Mouse (Mus musculus) mature B cell (primary cell): ENCODE measurements around the gene Jazf1.

Source experiments
- in situ Hi-C: fragments of 300-500 bp; cut with MboI; formaldehyde crosslinking; loops from 2 replicates; pipeline ENCODE4 v1.14.3; 2019

Jazf1 gene

DNA sequence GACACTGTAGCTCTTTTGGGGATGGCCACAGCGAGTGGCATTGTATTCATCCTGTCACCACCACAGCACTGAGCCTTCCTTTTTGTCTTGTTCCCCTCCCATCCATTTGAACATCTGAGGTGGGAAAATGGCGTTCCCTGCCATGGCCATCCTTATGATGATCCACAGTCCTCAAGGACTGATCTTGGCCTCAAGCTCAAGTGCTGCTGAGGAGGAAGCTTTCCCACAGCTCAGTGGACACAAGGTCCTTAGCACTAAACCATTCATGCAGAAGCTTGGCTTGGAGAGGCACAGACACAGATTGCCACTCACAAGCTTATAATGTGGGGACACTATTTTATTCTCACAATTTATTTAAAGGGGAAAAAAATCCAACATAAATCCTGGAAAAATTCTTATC lies 58.1 kb downstream of the Jazf1 start:
- in situ Hi-C loops: no loop called here

DNA sequence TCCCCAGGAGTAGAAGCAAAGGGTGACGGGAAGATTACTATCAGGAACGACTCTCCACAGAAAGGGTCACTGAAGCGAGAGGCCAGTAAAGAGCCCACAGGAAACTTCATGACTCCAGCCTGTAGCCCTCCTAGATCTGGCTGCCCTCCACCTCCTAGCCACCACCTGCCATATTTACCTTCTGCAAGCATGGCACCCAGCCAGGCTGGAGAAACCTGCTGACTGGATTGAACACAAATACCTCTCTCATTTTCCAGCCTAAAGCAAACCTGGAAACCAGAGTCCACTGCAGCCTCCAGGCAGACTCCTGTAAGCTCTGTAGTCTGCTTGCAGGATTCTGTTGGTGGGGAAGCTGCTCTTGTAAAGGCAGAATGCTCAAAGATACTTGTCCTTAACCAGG lies 62.4 kb downstream of the Jazf1 start:
- in situ Hi-C loops: no loop called here

DNA sequence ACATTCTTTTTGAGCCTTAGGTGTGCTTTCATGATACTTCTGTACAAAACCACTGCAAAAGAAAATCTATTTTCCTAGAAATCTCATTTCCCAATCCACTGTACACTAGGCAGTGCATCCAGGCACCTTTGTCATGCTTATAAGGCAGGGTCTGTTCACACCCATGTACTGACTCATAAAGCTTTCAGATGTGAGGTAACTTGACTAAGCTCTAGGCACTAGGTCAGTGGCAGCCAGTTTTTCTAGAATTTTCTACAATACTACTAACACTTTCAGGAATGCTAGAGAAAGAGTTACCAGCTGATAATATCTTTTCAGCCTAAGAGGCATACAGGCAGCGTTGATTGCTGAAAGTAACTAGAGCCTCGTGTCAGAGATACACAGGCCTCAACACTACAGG lies 62.9 kb downstream of the Jazf1 start:
- in situ Hi-C loops: no loop called here

DNA sequence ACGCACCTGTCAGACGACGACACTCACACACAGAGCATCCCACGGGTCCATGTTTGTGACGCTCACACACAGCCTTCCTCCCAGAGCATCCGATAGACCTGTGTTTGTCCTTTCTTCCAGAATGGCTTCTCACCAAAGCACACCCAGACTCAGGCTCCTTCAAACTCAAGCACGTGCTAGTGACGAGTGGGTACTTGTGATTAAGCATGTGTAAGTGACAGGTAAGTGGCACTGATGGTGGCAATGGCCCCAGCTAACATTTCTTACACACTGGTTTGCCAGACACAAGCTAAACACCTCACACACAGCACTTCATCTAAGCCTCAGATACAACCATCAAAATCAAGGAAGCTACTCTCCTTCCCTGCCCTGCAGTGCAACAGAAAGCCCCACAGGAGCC lies 77.6 kb downstream of the Jazf1 start:
- in situ Hi-C loops: no loop called here

DNA sequence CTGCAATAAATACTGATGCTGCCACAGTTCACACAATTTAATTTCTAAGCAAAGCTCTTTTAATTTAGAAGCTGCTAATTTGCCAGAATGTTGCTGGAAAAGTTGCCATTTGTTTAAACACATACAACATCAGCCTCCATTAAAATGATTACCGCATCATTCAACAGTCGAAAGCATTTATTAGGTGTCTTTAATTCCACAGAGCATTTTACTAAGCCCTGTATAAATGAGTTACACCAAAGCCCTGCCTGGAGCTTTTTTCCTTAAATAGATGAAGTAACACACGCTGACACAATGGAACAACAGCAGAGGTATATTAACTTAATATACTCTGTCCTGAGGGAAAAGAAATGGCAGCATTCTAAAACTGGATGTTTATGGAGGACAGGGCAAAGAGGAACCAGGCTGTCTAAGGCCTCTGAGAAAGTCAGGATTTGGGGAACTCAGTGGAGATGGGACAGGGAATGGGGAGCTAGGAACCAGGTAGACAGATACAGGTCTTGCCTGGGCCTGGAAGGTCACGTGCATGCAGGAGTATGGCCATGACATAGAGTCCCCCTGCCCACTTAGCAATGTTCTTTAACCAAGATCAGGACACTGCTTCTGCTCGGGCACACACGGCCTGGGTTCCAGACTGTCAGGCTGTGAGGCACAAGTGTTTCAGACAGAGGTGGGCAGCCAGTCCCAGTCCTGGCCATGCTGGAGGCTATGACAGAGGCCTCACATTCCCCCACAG lies 80.4 kb downstream of the Jazf1 start:
- in situ Hi-C loops: no loop called here

DNA sequence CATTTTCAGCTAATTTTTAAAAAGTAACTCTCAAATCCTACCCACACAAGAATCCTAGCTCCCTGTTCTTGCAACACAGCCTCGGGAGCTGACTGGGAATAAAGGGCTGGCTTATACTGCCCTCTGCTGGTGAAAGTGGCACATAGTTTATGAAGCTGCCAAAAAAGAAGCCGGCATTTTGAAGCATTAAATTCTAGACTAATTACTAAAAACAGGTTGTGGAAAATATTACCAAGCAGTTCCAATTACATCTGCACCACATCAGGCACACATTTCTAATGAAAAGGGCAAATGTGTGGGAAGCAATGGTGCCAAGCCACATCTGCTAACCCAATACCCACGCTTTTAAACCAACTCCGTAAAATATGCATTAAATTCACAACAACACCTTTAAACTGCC lies 81.0 kb downstream of the Jazf1 start:
- in situ Hi-C loops: no loop called here

DNA sequence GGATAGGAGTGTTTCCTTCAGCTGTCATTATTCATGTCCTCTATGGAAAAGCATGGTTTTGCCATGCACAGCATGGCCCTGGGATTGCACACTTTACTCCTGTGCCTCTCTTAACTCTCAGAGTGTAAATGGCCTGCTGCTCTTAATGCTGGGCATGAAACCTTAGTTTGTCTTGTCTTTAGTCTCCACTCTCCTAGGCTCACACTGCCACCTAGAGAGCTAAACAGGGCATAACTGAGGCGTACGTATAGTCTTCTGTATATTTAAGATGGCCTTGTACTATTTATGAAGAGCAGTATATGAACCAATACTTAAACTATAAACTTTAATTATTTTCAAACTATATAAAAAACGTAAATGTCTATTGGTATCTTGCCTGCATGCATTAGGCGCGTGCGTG lies 86.3 kb downstream of the Jazf1 start:
- in situ Hi-C loops: no loop called here

DNA sequence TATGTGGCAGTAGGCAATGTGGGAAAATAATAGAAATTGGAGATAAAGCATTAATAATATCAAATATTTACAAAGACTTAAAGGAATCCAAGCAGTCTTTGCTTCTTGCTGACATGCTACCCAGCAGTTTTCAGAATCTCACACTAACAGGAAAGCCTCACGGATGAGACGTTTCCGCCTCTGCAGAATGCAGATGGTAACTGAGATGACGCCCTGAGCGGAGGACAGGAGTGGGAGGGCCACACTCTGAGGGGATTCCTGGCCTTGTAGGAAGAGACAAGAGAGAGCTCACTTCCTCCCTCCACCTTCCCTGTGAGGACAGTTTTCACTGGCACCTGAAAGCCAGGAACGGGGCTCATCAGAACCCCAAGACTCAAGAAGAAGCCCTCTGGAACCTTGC lies 88.9 kb downstream of the Jazf1 start:
- in situ Hi-C loops: no loop called here

DNA sequence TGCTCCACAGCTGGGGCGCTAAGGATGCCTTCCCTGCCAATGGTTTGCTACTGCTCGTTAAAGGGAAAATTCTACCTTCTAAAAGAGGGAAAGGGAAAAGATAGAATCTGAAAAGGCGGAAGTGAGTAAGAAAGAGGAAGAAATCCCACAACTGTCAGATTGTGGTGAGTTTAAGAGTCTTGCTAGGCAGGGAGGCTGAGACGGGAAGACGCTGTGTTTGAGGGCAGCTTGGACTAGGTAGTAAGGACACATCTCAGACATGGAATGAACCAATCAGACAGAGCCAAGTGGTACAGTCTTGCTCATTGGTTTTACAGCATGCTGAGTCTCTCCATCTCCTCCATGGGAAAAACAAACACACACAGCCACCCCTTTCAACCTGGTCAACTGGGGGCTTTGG lies 95.1 kb downstream of the Jazf1 start:
- in situ Hi-C loops: no loop called here

DNA sequence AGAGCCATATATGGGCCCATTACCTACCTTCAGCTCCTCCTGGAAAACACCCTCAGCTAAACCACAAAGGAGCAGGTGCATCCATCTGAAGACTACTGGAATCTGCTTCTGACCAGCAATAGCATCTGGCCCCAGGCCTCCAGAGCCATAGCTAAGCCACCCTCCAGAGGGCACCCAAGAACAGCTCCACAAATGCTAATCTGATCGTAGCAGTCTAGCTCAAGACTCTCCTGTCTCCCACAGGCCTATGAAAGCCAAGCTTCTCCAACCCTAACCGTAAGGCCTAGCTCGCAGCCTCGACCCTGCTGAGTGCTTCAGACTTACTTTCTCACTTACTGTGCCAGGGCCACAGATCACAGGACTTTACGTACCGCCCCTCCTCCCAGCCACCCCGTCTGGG lies 96.3 kb downstream of the Jazf1 start:
- in situ Hi-C loops: no loop called here

DNA sequence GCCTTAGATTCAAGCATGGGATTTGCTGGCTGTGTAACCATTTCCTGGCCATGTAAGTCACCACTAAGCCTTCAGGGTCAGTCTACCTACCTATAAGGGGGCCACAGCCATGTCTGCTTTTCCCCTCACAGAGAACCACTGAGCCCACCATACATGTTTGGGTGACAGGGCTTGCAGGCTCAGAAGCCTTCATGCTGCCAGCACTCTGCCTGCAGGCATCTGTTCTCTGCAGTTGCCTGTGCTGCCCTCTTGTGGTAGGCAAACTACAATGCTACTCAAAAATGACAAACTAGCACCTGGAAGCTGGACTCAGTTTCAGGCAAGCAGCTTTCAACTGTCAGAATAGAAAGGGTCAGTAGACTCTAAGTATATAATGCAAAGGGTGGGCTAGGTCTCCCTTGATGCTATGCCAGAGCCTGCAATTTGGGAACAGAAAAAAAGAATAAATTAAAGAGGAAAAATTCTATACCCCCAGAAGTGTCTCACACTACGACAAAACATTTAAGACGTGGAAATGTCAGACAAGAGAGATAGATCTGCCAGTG lies 98.6 kb downstream of the Jazf1 start:
- in situ Hi-C loops: no loop called here

DNA sequence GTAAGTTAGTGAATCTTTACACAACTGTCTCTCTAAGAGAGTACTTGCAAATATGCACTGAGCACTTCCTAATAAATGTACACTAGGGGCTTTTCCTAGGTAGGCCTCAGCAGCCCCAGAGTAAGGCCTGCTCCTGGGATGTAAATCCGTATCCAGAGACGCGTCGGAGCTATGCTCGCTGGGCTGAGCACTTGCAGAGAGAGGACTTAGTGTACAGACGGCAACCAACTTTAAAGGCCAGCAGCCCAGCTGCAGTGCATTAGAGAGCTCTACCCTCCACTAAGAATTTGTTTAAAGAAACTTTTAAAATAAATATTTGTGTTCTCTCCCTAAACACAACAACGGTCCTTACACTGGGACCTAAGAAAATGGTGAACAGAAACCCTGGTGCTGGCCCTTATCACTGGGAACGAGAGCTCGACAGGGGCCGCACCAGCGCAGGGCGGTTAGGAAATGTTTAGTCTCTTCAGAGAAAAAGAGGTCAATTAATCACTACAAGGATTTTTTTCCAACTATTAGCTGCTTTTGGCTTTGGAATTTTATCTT lies 100.0 kb downstream of the Jazf1 start:
- in situ Hi-C loops: no loop called here

DNA sequence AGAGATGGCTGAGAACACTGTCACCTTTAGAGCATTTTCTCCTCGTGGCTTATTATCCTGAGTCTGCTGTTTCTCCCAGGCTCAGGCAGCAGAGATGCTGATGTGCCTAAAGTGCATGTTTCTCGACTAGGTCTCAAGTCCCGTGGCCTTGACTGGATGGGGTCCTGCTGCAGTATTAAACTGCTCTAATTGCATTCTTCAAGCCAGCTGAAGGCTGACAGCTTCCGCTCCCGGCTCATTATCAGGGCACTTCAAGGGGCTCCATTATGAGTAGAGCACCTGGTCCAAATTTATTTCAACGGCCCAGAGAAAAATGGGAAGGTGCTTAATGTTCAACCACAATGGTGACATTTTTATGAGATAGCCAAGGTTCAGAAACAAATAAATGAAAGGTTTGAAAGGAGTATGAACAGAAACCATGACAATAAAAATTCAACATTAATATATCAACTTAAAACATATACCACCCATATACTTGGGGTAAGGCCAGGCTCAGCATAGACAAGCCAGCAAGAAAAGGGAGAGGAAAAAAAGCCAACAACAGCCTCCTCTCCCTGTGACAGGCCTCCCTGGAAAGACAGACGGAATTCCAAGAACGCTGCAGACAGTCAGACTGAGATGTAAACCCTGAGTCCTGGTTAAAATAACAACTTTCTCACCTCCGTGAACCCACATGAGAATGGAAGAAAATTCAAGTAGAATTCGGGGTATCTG lies 100.7 kb downstream of the Jazf1 start:
- in situ Hi-C loops: no loop called here

DNA sequence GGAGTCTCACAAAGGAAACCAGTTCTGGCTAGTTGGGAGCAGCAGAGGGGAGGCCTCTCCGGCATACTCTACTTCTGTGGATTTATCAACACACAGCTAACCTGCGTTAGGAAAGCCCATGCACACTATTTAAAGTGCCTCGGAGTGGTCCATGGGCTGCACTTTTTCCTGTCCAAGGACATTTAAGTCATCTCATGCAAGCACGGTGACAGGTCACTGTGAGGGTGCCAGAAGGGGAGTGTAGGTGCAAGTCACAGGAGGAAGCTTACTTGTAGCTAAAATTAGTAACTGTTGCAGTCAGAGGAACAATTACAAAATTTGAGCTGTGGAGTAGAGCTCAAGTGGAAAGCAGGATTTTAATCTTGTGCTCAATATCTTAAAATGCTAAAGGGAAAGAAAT lies 102.4 kb downstream of the Jazf1 start:
- in situ Hi-C loops: no loop called here

DNA sequence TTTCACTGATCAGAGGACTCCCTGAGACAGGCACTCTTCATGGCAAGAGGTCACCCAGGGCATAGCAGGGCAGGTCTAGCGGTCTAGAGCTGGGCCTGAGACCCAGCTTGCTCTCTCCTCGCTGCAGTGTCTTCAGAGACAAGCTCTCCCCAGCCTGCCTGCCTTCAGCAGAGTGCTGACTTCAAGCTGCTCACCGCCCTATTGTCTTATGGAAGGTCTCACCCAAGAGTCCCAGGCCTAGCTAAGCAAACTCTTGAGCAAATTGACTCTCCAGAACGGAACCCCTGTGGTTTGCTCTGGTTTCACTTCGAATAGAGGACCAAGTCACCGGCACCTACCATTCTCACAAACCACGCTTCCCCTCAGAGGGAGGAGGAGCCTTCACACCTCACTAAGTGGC lies 103.1 kb downstream of the Jazf1 start:
- in situ Hi-C loops: no loop called here

DNA sequence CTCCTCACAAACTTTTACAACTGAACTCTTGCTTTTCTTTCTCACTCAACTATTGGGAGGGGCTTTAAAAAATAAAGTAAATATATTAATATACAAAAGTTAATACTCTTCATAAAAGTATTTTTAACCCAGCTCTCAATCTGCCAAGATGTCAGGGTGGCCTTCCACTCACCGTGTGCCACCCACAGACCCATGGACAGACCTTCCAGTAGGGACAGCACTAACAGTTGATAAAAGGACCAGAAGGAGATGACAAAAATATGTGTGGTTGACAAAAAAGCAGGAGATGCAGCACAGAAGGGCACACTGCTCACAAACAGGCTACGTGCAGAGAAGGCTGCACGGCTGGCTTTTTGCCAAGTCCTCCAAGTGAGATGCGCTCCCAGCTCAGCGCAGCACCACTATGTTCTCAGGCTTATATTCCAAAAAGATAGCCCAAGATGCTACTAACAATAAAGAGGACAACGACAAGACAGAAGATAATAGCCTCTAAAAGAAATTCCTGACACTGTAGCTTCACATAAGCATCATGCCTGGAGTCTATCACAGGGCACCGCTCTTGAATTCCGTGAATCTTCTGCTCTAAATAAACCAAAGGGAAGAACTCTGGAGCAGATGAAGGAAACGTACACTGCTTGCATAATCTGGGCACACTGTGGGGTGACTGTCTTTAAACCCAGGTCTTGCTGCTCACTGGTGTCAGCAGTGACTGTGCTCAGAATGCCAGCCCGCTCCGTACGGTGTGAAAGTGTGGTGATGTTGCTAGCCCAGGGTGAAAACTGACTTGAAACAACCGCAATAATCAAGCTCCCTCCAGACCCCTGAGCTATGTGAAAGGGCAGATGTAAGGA lies 104.4 kb downstream of the Jazf1 start:
- in situ Hi-C loops: no loop called here

DNA sequence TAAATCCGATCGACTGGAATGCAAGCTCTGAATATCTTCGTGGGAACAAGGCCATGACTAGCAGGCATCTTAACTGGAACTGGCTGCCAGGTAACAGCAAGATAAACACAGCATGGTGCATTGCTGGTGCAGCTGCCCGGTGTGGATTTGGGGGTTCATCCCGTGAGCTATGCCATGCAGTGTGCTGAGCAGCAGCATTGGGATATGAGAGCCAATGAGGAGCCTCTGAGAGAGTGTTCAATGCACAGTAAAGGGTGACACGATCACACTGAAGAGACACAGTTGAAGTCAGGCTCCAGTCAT lies 105.0 kb downstream of the Jazf1 start:
- in situ Hi-C loops: no loop called here

DNA sequence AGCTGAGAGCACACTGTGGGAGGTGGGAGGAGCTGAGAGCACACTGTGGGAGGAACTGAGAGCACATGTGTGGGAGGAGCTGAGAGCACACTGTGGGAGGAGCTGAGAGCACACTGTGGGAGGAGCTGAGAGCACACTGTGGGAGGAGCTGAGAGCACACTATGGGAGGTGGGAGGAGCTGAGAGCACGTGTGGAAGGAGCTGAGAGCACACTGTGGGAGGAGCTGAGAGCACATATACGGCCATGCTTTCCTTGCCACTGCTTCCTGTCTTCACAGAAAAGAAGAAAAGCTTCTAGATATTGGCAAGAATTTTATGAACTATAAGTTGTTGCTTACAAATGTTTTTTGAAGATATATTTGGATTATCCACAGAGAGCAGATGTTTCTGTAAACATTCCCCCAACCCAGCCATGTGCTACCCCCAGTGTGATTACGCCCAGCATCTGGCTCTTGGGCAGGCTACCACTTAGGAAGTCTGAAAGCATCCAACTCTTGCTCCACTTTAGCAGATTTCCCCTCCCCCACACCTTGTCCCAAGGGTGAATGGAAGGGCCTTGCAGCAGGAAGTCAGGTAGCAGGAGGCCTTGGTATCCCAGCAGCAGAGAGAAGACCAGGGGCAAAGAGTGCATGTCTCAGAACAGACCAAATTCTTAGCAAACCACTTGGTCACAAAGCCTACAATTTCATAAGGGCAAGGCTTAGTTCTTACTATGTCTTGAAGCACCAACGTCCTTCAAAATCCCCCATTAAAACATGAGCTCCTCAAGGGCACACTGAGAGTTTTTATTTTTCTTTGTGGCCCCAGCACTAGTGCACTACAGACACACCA lies 105.6 kb downstream of the Jazf1 start:
- in situ Hi-C loops: no loop called here

DNA sequence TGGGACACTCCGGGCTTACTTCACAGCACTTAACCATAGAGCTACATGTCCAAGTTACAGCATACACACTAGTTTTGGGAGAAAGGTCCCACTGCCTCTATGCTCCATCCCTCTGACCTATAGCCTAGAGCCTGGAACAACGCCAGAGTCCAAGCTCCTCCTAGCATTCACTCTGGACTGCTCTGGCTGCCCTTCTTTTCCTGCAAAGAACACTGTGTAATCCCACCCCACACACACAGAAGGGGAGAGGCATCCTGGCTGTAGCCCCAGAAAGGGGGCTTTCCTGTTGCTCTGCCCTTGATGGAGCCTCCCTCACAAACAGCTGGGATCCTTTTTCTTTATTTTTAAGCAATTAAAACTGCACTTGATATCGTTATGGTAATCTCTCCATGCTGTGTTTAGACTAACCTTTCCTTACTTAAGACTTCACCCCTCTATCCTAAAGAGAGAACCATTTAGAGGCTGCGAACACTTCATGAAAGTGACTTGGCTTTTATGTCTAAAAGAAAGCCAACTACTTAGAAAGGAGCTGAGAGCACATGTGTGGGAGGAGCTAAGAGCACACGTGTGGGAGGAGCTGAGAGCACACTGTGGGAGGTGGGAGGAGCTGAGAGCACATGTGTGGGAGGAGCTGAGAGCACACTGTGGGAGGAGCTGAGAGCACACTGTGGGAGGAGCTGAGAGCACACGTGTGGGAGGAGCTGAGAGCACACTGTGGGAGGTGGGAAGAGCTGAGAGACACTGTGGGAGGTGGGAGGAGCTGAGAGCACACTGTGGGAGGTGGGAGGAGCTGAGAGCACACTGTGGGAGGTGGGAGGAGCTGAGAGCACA lies 106.6 kb downstream of the Jazf1 start:
- in situ Hi-C loops: no loop called here

DNA sequence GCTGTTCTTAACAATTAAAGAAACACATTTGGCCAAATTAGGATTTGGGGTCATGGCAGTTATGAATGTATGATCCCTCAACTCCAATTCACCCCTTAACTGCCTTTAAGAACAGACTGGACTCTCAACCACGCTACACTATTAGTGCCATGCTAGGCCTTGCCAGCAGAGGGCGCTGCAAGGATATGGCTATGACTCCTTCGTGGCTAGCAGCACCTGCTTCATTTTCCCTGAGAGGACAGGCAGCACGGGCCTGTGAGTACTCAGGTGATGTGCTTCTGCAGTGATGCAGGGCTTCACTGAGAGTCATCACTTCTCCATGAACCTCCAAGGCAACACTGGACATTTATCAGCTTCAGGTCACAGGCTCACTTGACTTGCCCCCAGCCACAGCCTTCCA lies 110.7 kb downstream of the Jazf1 start:
- in situ Hi-C loops: no loop called here

DNA sequence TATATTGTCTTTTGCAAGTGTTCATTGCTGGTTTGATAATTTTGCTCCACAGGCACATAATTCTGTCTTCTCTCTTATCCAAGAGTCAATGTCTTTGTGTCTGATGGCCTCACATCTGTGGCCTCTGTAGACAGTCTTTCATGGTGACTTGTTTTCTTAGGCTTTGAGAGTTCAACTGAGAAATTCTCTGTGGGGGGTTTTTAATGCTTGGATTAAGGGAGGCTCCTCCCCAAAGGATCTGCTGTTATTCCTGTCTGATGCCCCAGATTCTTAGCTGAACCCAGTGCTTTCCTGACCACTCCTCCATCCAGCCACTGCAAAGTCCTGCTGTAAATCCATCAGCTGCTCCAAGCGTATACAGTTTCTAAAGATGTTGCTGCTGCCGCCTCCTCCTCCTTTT lies 112.3 kb downstream of the Jazf1 start:
- in situ Hi-C loops: no loop called here
